Mouse (Mus musculus) neural tube, embryonic 15.5 days (tissue): Measurements from ENCODE around the gene Topaz1. TPM values are rescaled to one million over a fixed set of nuclear protein-coding genes. Genes with fewer than 3 reads are reported as not detected.
A peak's percentile ranks its signal among the peaks of the same experiment; 100 is the strongest.

ENCODE experiments used
- ATAC-seq: fragments of 200-750 bp; cut with Nextera tagmentation; 2 replicates; pipeline ENCODE4 v1.8.0; 2017; ENCODE audit warnings: mild to moderate bottlenecking, moderate TSS enrichment, moderate library complexity; ENCODE audit not compliant: low FRiP score
- H3K27ac ChIP-seq: fragments of 300-500 bp; sonication (generic); replicated peaks from 2 replicates; pipeline ENCODE4 v1.5.1; 2015; ENCODE audit warnings: mild to moderate bottlenecking, inconsistent platforms
- H3K27me3 ChIP-seq: fragments of 300-500 bp; sonication (generic); replicated peaks from 2 replicates; pipeline ENCODE4 v1.6.1; 2015; ENCODE audit warnings: inconsistent platforms
- H3K36me3 ChIP-seq: fragments of 300-500 bp; sonication (generic); 2 replicates; pipeline ENCODE4 v1.6.1; 2015; ENCODE audit warnings: inconsistent platforms
- H3K4me1 ChIP-seq: fragments of 300-500 bp; sonication (generic); 2 replicates; pipeline ENCODE4 v1.6.1; 2015; ENCODE audit warnings: inconsistent platforms
- H3K4me2 ChIP-seq: fragments of 300-500 bp; sonication (generic); 2 replicates; pipeline ENCODE4 v1.6.1; 2015; ENCODE audit warnings: inconsistent platforms, mild to moderate bottlenecking, moderate library complexity
- H3K4me3 ChIP-seq: fragments of 300-500 bp; sonication (generic); replicated peaks from 2 replicates; pipeline ENCODE4 v1.5.1; 2015; ENCODE audit warnings: mild to moderate bottlenecking, inconsistent platforms
- H3K9ac ChIP-seq: fragments of 300-500 bp; sonication (generic); replicated peaks from 2 replicates; pipeline ENCODE4 v1.6.1; 2015; ENCODE audit warnings: mild to moderate bottlenecking, inconsistent platforms
- H3K9me3 ChIP-seq: fragments of 300-500 bp; sonication (generic); replicated peaks from 2 replicates; pipeline ENCODE4 v1.6.1; 2016; ENCODE audit warnings: inconsistent platforms
- WGBS: fragments of 180-500 bp; shearing (Covaris S2); methylation state at CpG from one replicate; pipeline ENCODE4 v1.1.7; 2015; ENCODE audit warnings: mixed read lengths; 5-methylcytosine and 5-hydroxymethylcytosine counted together
- polyA plus RNA-seq: library from polyadenylated mRNA; unstranded; fragments of >200 nt; fragmentation: Nextera tagmentation; extraction: Ambion mirVana; gene quantifications from 2 replicates; pipeline ENCODE4 v1.2.1, GENCODE M21; 2015

Topaz1 gene
- polyA plus RNA-seq, 1 experiment from 2014 or later = not detected

DNA sequence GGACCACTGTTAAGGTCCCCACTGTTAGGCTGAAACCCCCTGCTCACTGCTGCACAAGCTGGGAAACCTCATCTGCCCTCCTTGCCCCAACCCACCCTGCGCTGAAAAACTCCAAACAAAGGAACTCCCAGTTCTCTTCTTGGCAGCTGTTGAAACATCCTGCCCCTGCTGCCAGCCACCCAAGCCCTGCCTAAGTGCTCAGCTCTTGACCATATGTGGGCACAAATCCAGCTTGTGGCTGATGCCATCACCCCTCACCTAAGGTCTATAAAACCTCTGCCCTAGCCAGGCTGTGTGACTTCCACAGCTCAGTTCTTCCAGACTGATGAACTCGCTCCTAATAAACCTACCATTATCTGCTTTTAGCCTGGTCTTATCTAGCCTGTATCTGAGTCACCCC, 11.1 kb upstream of the Topaz1 start:
- ATAC-seq = no peak
- peaks cover 27% of the 10 kb centered on the region; the same call in 1 of the 2 replicates for H3K27me3 ChIP-seq
- no peak overlapping the region for H3K9ac ChIP-seq
- WGBS = 73% methylated on average over 2 of the region's 2 CpGs
- H3K4me1 ChIP-seq = no peaks in the 10 kb centered on the region
- no peak overlapping the region for H3K4me2 ChIP-seq
- H3K9me3 ChIP-seq = no peaks in the 10 kb centered on the region
- H3K36me3 ChIP-seq = no peaks in the 10 kb centered on the region
- no peak overlapping the region for H3K27ac ChIP-seq
- H3K4me3 ChIP-seq = no peak overlapping the region

GRCm38 (mm10) chr9:122736742-122737141, 10.4 kb upstream of the Topaz1 start:
- WGBS = 22% methylated on average over 4 of the region's 4 CpGs
- ATAC-seq = no peak

DNA sequence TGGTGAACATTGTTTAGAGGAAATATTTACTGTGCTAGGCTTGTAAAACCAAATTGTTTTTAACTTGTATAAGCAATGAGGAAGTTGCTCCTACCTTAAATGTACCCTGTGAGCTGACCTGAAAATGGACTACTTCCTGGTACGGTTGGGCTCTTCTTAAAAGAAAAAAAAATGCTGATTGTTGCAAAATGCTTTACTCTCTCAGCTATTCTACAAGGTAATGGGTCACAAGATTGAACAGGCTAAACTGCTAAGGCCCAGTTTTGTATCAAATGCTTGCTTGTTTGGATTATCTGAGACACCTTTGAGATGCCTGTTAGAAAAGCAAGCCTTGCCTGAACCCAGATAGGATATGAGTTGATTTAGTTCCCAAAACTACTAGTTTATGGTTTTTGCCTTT, 1.3 kb upstream of the Topaz1 start:
- 83% methylated on average over 1 of the region's 1 CpGs for WGBS

More at GRCm38 (mm10) chr9:122736742-122737141, 10.4 kb upstream of the Topaz1 start:
- Histone ChIP-seq H3K27ac (no peak overlapping the region), H3K9ac (no peak overlapping the region), H3K27me3 (peaks cover 24% of the 10 kb centered on the region; the same call in 1 of the 2 replicates), H3K9me3 (no peaks in the 10 kb centered on the region), H3K4me3 (no peak overlapping the region), H3K4me2 (no peak overlapping the region), H3K36me3 (no peaks in the 10 kb centered on the region), H3K4me1 (no peaks in the 10 kb centered on the region)

DNA sequence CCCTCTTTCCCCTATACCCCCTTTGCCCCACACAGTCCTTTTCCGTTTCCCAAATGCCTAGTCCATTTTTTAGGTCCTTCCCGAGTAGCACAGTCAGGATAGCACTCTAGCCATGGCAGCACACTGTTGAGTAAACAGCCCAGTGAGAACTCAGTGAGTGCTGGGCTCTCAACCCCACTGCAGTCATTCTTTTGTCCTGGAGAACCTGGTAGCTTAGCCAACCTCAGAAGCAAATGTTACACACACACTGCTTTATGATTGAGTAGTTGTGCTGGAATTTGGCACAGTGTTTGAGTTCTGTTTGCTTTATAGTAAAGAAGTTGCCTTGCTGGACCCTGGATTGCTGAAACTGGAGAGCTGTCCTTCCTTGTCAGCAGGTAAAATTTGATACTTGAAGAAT, 10.5 kb downstream of the Topaz1 start:
- no peaks in the 10 kb centered on the region for H3K36me3 ChIP-seq
- H3K4me2 ChIP-seq = no peak overlapping the region
- H3K9ac ChIP-seq = no peak overlapping the region
- no peaks in the 10 kb centered on the region for H3K9me3 ChIP-seq
- no peak overlapping the region for H3K27ac ChIP-seq
- 54% methylated on average over 2 of the region's 2 CpGs for WGBS
- no peaks in the 10 kb centered on the region for H3K27me3 ChIP-seq
- H3K4me1 ChIP-seq = no peaks in the 10 kb centered on the region
- ATAC-seq = no peak
- H3K4me3 ChIP-seq = no peak overlapping the region

More for the DNA sequence above, 1.3 kb upstream of the Topaz1 start:
- Histone ChIP-seq H3K36me3 (no peaks in the 10 kb centered on the region), H3K4me2 (no peak overlapping the region), H3K27me3 (no peaks in the 10 kb centered on the region), H3K4me1 (no peaks in the 10 kb centered on the region), H3K9me3 (no peaks in the 10 kb centered on the region), H3K27ac (no peak overlapping the region), H3K9ac (no peak overlapping the region), H3K4me3 (no peak overlapping the region)
- ATAC-seq = no peak

DNA sequence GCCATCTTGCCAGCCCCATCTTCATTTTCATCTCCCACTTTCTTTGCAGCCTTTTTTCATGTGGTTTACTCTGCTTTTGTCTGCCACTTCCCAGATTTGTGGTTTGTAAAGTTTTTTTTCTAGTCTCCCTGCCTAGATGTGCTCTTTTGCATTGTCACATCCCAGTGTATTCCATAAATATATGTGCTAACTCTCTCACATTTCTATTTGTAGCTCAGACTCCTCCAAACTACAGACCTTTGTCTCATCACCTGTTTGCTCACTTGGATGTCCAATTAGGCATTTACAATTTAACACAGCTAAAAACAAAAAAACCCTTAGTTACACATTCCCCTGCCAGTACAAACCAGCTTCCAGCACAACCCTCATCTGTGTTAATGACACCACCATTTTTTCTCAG, 13.0 kb downstream of the Topaz1 start:
- Histone ChIP-seq H3K9me3 (no peaks in the 10 kb centered on the region), H3K36me3 (no peaks in the 10 kb centered on the region), H3K27me3 (no peaks in the 10 kb centered on the region), H3K4me1 (no peaks in the 10 kb centered on the region), H3K27ac (no peak overlapping the region), H3K9ac (no peak overlapping the region), H3K4me3 (no peak overlapping the region), H3K4me2 (no peak overlapping the region)
- ATAC-seq = no peak

DNA sequence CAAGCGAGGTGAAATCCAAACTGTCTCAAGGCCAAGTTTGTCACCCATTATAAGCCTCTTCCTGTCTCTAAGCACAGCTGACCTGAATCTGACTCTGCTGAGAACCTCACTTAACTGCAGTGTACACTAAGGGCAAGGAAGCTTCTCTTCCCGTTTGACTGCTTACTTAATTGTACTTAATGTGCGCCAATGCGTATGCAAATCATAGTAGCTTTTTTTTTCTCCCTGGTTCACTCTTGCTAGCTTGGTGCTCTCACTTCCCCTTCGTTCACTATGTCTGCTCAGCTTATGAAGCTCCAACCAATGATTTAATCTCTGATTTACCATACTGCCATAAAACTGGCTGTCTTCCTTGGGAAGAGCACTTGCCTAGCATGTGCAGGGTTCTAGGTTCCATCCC, 38.1 kb downstream of the Topaz1 start:
- 79% methylated on average over 5 of the region's 5 CpGs for WGBS
- H3K4me2 ChIP-seq = no peak overlapping the region
- no peaks in the 10 kb centered on the region for H3K9me3 ChIP-seq
- no peak overlapping the region for H3K4me3 ChIP-seq
- H3K27me3 ChIP-seq = no peaks in the 10 kb centered on the region
- H3K4me1 ChIP-seq = no peaks in the 10 kb centered on the region
- no peak overlapping the region for H3K9ac ChIP-seq
- H3K36me3 ChIP-seq = no peaks in the 10 kb centered on the region
- ATAC-seq = no peak
- no peak overlapping the region for H3K27ac ChIP-seq

DNA sequence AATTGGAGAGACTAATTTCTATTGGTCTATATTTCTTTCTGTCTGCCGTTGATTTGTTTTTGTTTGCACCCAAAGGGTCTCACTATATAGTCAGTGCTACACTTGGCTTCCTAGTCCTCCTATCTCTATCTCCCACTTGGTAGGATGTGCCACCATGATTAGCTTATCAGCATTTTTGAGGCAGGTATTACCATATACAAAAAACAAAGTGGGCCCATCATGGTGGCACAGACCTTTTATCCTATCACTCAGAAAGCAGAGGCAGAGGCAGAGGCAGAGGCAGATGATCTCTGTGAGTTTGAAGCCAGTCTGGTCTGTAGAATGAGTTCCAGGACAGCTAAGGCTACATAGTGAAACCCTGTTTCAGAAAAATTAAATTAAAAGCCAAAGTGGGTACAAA, 39.4 kb downstream of the Topaz1 start:
- Histone ChIP-seq H3K27me3 (no peaks in the 10 kb centered on the region), H3K27ac (no peak overlapping the region), H3K4me3 (no peak overlapping the region), H3K9me3 (no peaks in the 10 kb centered on the region), H3K9ac (no peak overlapping the region), H3K4me1 (no peaks in the 10 kb centered on the region), H3K36me3 (no peaks in the 10 kb centered on the region), H3K4me2 (no peak overlapping the region)
- WGBS = 97% methylated on average over 1 of the region's 1 CpGs
- no peak for ATAC-seq

GRCm38 (mm10) chr9:122805053-122805844, 58.1 kb downstream of the Topaz1 start, which contains the start of gene Tcaim:
Gene Tcaim (plus strand): TSS chr9:122805539.
- no peaks in the 10 kb centered on the region for H3K27me3 ChIP-seq
- H3K27ac ChIP-seq = peak within 1 kb of the TSS; percentile 96
- peak; percentile 99 for ATAC-seq
- H3K9ac ChIP-seq = peak within 1 kb of the TSS; percentile 94
- peak within 1 kb of the TSS; percentile 89 for H3K4me2 ChIP-seq
- 6% methylated on average over 42 of the region's 42 CpGs for whole genome bisulfite sequencing
- no peaks in the 10 kb centered on the region for H3K36me3 ChIP-seq
- H3K4me3 ChIP-seq = peak within 1 kb of the TSS; percentile 78
- peaks cover 17% of the 10 kb centered on the region for H3K4me1 ChIP-seq
- H3K9me3 ChIP-seq = no peaks in the 10 kb centered on the region

GRCm38 (mm10) chr9:122805845-122806341, 58.7 kb downstream of the Topaz1 start:
- Histone ChIP-seq H3K4me3 (peak overlapping the region; percentile 78), H3K4me1 (peaks cover 17% of the 10 kb centered on the region), H3K36me3 (peaks cover 3% of the 10 kb centered on the region), H3K9ac (peak overlapping the region; percentile 94), H3K27ac (peak overlapping the region; percentile 96), H3K4me2 (peak overlapping the region; percentile 89), H3K27me3 (no peaks in the 10 kb centered on the region), H3K9me3 (no peaks in the 10 kb centered on the region)
- 15% methylated on average over 10 of the region's 10 CpGs for WGBS
- no peak; the same call in 1 of the 2 replicates for ATAC-seq

DNA sequence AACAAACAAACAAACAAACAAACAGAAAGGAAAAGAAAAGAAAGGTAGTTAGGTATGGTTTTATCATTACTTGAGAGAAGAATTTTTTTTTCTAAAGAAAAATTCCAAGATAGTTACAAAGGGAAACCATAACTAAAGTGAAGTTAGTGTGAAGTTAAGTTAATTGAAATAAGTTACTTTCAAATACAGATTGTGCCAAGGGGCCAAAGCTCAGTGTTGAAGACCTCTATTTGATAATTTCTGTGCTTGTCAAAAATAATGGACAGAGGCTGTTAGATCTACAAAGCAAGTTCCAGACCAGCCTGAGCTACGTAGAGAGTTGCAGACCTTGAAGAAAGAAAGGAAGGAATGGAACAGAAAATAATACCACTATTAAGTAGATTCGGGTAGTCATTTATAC, 60.0 kb downstream of the Topaz1 start:
- H3K36me3 ChIP-seq = peaks cover 14% of the 10 kb centered on the region
- WGBS = 98% methylated on average over 2 of the region's 2 CpGs
- ATAC-seq = no peak

DNA sequence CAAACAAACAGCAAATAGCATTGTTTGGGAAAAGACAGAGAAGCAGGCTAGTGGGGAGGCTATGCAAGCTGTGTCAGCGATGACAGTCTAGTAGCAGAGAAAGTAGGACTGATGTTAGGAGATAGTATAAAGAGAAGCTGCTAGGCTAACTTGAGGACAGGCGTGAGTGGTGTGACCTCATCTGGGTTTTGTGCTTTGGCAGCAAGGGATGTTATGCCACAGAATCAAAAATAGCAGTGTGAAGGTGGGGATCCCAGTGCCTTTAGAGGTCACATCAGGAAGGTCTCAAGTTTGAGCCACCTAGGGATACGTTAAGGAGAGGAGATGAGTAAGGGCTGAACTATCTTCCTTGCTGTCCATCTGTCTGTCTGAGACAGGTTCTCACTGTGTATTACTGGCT, 63.1 kb downstream of the Topaz1 start:
- H3K9me3 ChIP-seq = no peaks in the 10 kb centered on the region
- no peaks in the 10 kb centered on the region for H3K27me3 ChIP-seq
- peaks cover 12% of the 10 kb centered on the region for H3K4me1 ChIP-seq
- H3K4me3 ChIP-seq = no peak overlapping the region
- H3K36me3 ChIP-seq = peaks cover 35% of the 10 kb centered on the region
- no peak overlapping the region for H3K9ac ChIP-seq
- no peak for ATAC-seq
- no peak overlapping the region for H3K4me2 ChIP-seq
- no peak overlapping the region for H3K27ac ChIP-seq
- WGBS = 91% methylated on average over 3 of the region's 3 CpGs

More for the DNA sequence above, 60.0 kb downstream of the Topaz1 start:
- Histone ChIP-seq H3K27me3 (no peaks in the 10 kb centered on the region), H3K9me3 (no peaks in the 10 kb centered on the region), H3K4me1 (peaks cover 17% of the 10 kb centered on the region), H3K27ac (no peak overlapping the region), H3K9ac (no peak overlapping the region), H3K4me3 (no peak overlapping the region), H3K4me2 (no peak overlapping the region)

- H3K36me3 ChIP-seq = peaks cover 47% of the 10 kb centered on the region
- H3K9ac ChIP-seq = no peak overlapping the region
- H3K9me3 ChIP-seq = no peaks in the 10 kb centered on the region
- no peak overlapping the region for H3K27ac ChIP-seq
- no peaks in the 10 kb centered on the region for H3K27me3 ChIP-seq
- ATAC-seq = no peak
- H3K4me3 ChIP-seq = no peak overlapping the region
- no peaks in the 10 kb centered on the region for H3K4me1 ChIP-seq
- no peak overlapping the region for H3K4me2 ChIP-seq
- WGBS = 94% methylated on average over 5 of the region's 5 CpGs
These were observed 65.2 kb downstream of the Topaz1 start for GRCm38 (mm10) chr9:122812386-122812785.
